Mouse (Mus musculus) thymus, adult 2 months (tissue): ENCODE measurements around the gene Armc9.

ENCODE experiments used
- CTCF ChIP-seq: fragments of 200-500 bp; IDR thresholded peaks from 2 replicates; pipeline ENCODE4 v1.5.1; 2012; ENCODE audit warnings: mild to moderate bottlenecking, control low read depth, low read length, moderate library complexity, borderline replicate concordance; ENCODE audit not compliant: control insufficient read depth, poor library complexity, insufficient read depth; ENCODE audit errors: extremely low read depth
- POLR2A ChIP-seq: fragments of 200-500 bp; IDR thresholded peaks from 2 replicates; pipeline ENCODE4 v1.6.1; 2012; ENCODE audit warnings: mild to moderate bottlenecking, low read length, control low read depth, moderate library complexity; ENCODE audit not compliant: control insufficient read depth, poor library complexity, insufficient read depth; ENCODE audit errors: extremely low read depth

DNA sequence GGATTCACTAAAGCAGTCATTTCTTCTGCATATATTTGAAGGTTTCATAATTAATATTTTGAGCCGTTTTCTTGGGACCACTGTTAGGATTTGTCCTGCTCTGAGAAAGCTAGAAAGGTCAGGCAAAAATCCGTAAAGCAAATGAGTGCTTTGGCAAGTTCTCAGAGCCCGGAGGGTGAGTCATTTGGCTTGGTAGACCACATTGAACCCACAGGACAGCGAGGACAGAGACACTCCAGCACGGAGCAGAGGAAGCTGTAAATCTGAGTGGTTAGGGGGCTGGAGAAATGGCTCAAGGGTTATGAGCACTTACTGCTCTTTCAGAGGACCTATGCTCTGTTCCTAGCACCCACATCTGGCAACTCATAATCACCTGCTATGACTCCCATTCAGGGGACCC, 7.0 kb upstream of the Armc9 start:
- TF ChIP-seq CTCF (no peak), POLR2A (no peak)
